Mouse (Mus musculus) MEL (cell line): Measurements from ENCODE around the gene Fosb. TPM values are rescaled to one million over a fixed set of nuclear protein-coding genes. Genes with fewer than 3 reads are reported as not detected.

Source experiments
- DNase-seq: peaks from one replicate; pipeline ENCODE4 v3.0.0; 2011; ENCODE audit warnings: low read depth, low spot score
- H3K27ac ChIP-seq: 2 replicates; pipeline ENCODE4 v1.5.1; 2012; ENCODE audit warnings: low read depth, mild to moderate bottlenecking, control low read depth, low read length, moderate library complexity; ENCODE audit not compliant: control insufficient read depth
- H3K27me3 ChIP-seq, 2 experiments: fragments of 150-350 bp in 1 of 2; sonication (generic) in 1 of 2; 2 replicates each; pipeline ENCODE4 v1.6.1; 2012; ENCODE audit warnings: low read length in 2 of 2, mild to moderate bottlenecking in 2 of 2, improper control_type of control experiment in 1 of 2, moderate library complexity in 1 of 2; ENCODE audit not compliant: insufficient read depth in 2 of 2, control insufficient read depth in 1 of 2
- H3K36me3 ChIP-seq, 2 experiments: 2 replicates each; pipeline ENCODE4 v1.6.1; 2012 to 2014; ENCODE audit warnings: low read length in 2 of 2, improper control_type of control experiment in 1 of 2, inconsistent platforms in 1 of 2, mild to moderate bottlenecking in 1 of 2; ENCODE audit not compliant: insufficient read depth in 2 of 2, control insufficient read depth in 1 of 2
- H3K4me1 ChIP-seq, 2 experiments: fragments of 150-350 bp in 1 of 2; sonication (generic) in 1 of 2; 2 replicates each; pipeline ENCODE4 v1.6.1; 2012; ENCODE audit warnings: low read length in 2 of 2, improper control_type of control experiment in 1 of 2, mild to moderate bottlenecking in 1 of 2; ENCODE audit not compliant: insufficient read depth in 2 of 2, control insufficient read depth in 1 of 2
- H3K4me3 ChIP-seq, 2 experiments: fragments of 150-350 bp in 1 of 2; sonication (generic) in 1 of 2; 2 replicates each; pipeline ENCODE4 v1.5.1; 2012; ENCODE audit warnings: low read depth in 2 of 2, low read length in 2 of 2, mild to moderate bottlenecking in 2 of 2, moderate library complexity in 2 of 2, control low read depth in 1 of 2, improper control_type of control experiment in 1 of 2; ENCODE audit not compliant: control insufficient read depth in 1 of 2, insufficient read depth in 1 of 2
- H3K79me2 ChIP-seq: 2 replicates; pipeline ENCODE4 v1.6.1; 2012; ENCODE audit warnings: mild to moderate bottlenecking, low read length, moderate library complexity; ENCODE audit not compliant: control insufficient read depth, poor library complexity, insufficient read depth
- H3K9ac ChIP-seq: 2 replicates; pipeline ENCODE4 v1.6.1; 2012; ENCODE audit warnings: low read depth, mild to moderate bottlenecking, control low read depth, low read length, moderate library complexity; ENCODE audit not compliant: control insufficient read depth, poor library complexity, severe bottlenecking
- H3K9me3 ChIP-seq: fragments of 150-350 bp; sonication (generic); replicated peaks from 2 replicates; pipeline ENCODE4 v1.6.1; 2012; ENCODE audit warnings: mild to moderate bottlenecking, low read length, improper control_type of control experiment, moderate library complexity; ENCODE audit not compliant: insufficient read depth
- CHD1 ChIP-seq: IDR thresholded peaks from 2 replicates; pipeline ENCODE4 v1.6.1; 2012; ENCODE audit warnings: low read depth, mild to moderate bottlenecking, inconsistent platforms, low read length, improper control_type of control experiment
- CHD2 ChIP-seq: IDR thresholded peaks from 2 replicates; pipeline ENCODE4 v1.6.1; 2011; ENCODE audit warnings: low read length, improper control_type of control experiment
- CTCF ChIP-seq, 3 experiments: IDR thresholded peaks in 2 of 3; conservative IDR thresholded peaks in 1 of 3; 2 replicates each; pipeline ENCODE4 v1.5.1; 2011 to 2012; ENCODE audit warnings: low read length in 3 of 3, low read depth in 2 of 3, mild to moderate bottlenecking in 2 of 3, improper control_type of control experiment in 1 of 3, inconsistent platforms in 1 of 3, mixed read lengths in 1 of 3, moderate library complexity in 1 of 3; ENCODE audit not compliant: control insufficient read depth in 1 of 3, insufficient read depth in 1 of 3, poor library complexity in 1 of 3, severe bottlenecking in 1 of 3
- ELF1 ChIP-seq: IDR thresholded peaks from 2 replicates; pipeline ENCODE4 v1.6.1; 2014; ENCODE audit warnings: low read depth, mild to moderate bottlenecking, inconsistent platforms, low read length, improper control_type of control experiment, moderate library complexity
- EP300 ChIP-seq, 2 experiments: IDR thresholded peaks; 2 replicates each; pipeline ENCODE4 v1.6.1; 2011; ENCODE audit warnings: improper control_type of control experiment in 2 of 2, low read length in 2 of 2, low read depth in 1 of 2, mild to moderate bottlenecking in 1 of 2
- ETS1 ChIP-seq: IDR thresholded peaks from 2 replicates; pipeline ENCODE4 v1.6.1; 2012; ENCODE audit warnings: low read depth, mild to moderate bottlenecking, inconsistent platforms, low read length, improper control_type of control experiment, moderate library complexity
- GABPA ChIP-seq: IDR thresholded peaks from 2 replicates; pipeline ENCODE4 v1.6.1; 2012; ENCODE audit warnings: low read depth, mild to moderate bottlenecking, inconsistent platforms, low read length, improper control_type of control experiment, moderate library complexity
- GATA1 ChIP-seq: IDR thresholded peaks from 2 replicates; pipeline ENCODE4 v1.6.1; 2011; ENCODE audit warnings: low read depth, low read length, improper control_type of control experiment
- HCFC1 ChIP-seq: IDR thresholded peaks from 2 replicates; pipeline ENCODE4 v1.6.1; 2012; ENCODE audit warnings: low read depth, mild to moderate bottlenecking, inconsistent platforms, low read length, improper control_type of control experiment, moderate library complexity
- KAT2A ChIP-seq: conservative IDR thresholded peaks from 2 replicates; pipeline ENCODE4 v1.6.1; 2012; ENCODE audit warnings: low read depth, low read length, improper control_type of control experiment, inconsistent platforms
- MAFK ChIP-seq: IDR thresholded peaks from 2 replicates; pipeline ENCODE4 v1.6.1; 2011; ENCODE audit warnings: low read depth, mild to moderate bottlenecking, low read length, improper control_type of control experiment, borderline replicate concordance
- MAZ ChIP-seq: IDR thresholded peaks from 2 replicates; pipeline ENCODE4 v1.6.1; 2012; ENCODE audit warnings: low read depth, mild to moderate bottlenecking, inconsistent platforms, low read length, improper control_type of control experiment
- MEF2A ChIP-seq: IDR thresholded peaks from 2 replicates; pipeline ENCODE4 v1.6.1; 2014; ENCODE audit warnings: low read depth, mild to moderate bottlenecking, inconsistent platforms, low read length, improper control_type of control experiment; ENCODE audit not compliant: poor library complexity, insufficient replicate concordance, severe bottlenecking; ENCODE audit errors: extremely low read depth
- MXI1 ChIP-seq: IDR thresholded peaks from 2 replicates; pipeline ENCODE4 v1.6.1; 2011; ENCODE audit warnings: mild to moderate bottlenecking, low read depth, low read length, improper control_type of control experiment
- MYB ChIP-seq: IDR thresholded peaks from 2 replicates; pipeline ENCODE4 v1.6.1; 2011; ENCODE audit warnings: mild to moderate bottlenecking, low read depth, low read length, improper control_type of control experiment
- NELFE ChIP-seq: IDR thresholded peaks from 2 replicates; pipeline ENCODE4 v1.6.1; 2011; ENCODE audit warnings: low read depth, low read length, improper control_type of control experiment
- NRF1 ChIP-seq: IDR thresholded peaks from 2 replicates; pipeline ENCODE4 v1.6.1; 2014; ENCODE audit warnings: low read depth, mild to moderate bottlenecking, inconsistent platforms, low read length, improper control_type of control experiment, moderate library complexity; ENCODE audit not compliant: poor library complexity, insufficient read depth, severe bottlenecking
- POLR2AphosphoS2 ChIP-seq: IDR thresholded peaks from 2 replicates; pipeline ENCODE4 v1.6.1; 2011; ENCODE audit warnings: low read length, improper control_type of control experiment
- POLR2AphosphoS5 ChIP-seq: IDR thresholded peaks from 2 replicates; pipeline ENCODE4 v1.6.1; 2012; ENCODE audit warnings: low read depth, borderline replicate concordance, mild to moderate bottlenecking, inconsistent platforms, low read length, moderate library complexity, mixed read lengths
- RAD21 ChIP-seq: IDR thresholded peaks from 2 replicates; pipeline ENCODE4 v1.6.1; 2011; ENCODE audit warnings: mild to moderate bottlenecking, low read depth, low read length, improper control_type of control experiment
- SMC3 ChIP-seq: IDR thresholded peaks from 2 replicates; pipeline ENCODE4 v1.6.1; 2011; ENCODE audit warnings: low read depth, low read length, improper control_type of control experiment
- TAL1 ChIP-seq: IDR thresholded peaks from 2 replicates; pipeline ENCODE4 v1.6.1; 2012; ENCODE audit warnings: mild to moderate bottlenecking, inconsistent platforms, low read length, moderate library complexity, mixed read lengths
- TBP ChIP-seq: IDR thresholded peaks from 2 replicates; pipeline ENCODE4 v1.8.0; 2011; ENCODE audit warnings: low read depth, low read length, improper control_type of control experiment
- TCF12 ChIP-seq: IDR thresholded peaks from 2 replicates; pipeline ENCODE4 v1.6.1; 2014; ENCODE audit warnings: low read depth, mild to moderate bottlenecking, inconsistent platforms, low read length, improper control_type of control experiment, moderate library complexity
- UBTF ChIP-seq: IDR thresholded peaks from 2 replicates; pipeline ENCODE4 v1.6.1; 2012; ENCODE audit warnings: low read depth, mild to moderate bottlenecking, inconsistent platforms, low read length, improper control_type of control experiment, moderate library complexity, borderline replicate concordance; ENCODE audit not compliant: insufficient read depth
- USF1 ChIP-seq: IDR thresholded peaks from 2 replicates; pipeline ENCODE4 v1.6.1; 2014; ENCODE audit warnings: low read depth, mild to moderate bottlenecking, inconsistent platforms, low read length, improper control_type of control experiment, moderate library complexity
- USF2 ChIP-seq, 2 experiments: IDR thresholded peaks; 2 replicates each; pipeline ENCODE4 v1.6.1; 2011 to 2012; ENCODE audit warnings: improper control_type of control experiment in 2 of 2, low read length in 2 of 2, borderline replicate concordance in 1 of 2, inconsistent platforms in 1 of 2, low read depth in 1 of 2, mild to moderate bottlenecking in 1 of 2; ENCODE audit not compliant: insufficient read depth in 1 of 2
- ZC3H11A ChIP-seq: IDR thresholded peaks from 2 replicates; pipeline ENCODE4 v1.6.1; 2012; ENCODE audit warnings: low read depth, mild to moderate bottlenecking, inconsistent platforms, low read length, improper control_type of control experiment
- ZKSCAN1 ChIP-seq: IDR thresholded peaks from 2 replicates; pipeline ENCODE4 v1.6.1; 2012; ENCODE audit warnings: low read depth, mild to moderate bottlenecking, inconsistent platforms, low read length, improper control_type of control experiment, moderate library complexity
- ZMIZ1 ChIP-seq: IDR thresholded peaks from 2 replicates; pipeline ENCODE4 v1.6.1; 2012; ENCODE audit warnings: low read depth, mild to moderate bottlenecking, inconsistent platforms, low read length, improper control_type of control experiment, moderate library complexity
- ZNF384 ChIP-seq: IDR thresholded peaks from 2 replicates; pipeline ENCODE4 v1.6.1; 2012; ENCODE audit warnings: low read depth, mild to moderate bottlenecking, inconsistent platforms, low read length, improper control_type of control experiment
- polyA plus RNA-seq, 2 experiments: library from polyadenylated mRNA; stranded (reverse) in 1 of 2; unstranded in 1 of 2; fragments of >175 nt in 1 of 2; fragments of >200 nt in 1 of 2; gene quantifications; 2 replicates each; pipeline versions ENCODE4 v1.2.1 to v1.2.4; 2012; ENCODE audit warnings: low replicate concordance in 2 of 2, low read depth in 1 of 2; ENCODE audit not compliant: insufficient read length in 2 of 2, insufficient read depth in 1 of 2, missing spikeins in 1 of 2
- total RNA-seq: library from RNA; depleted of rRNA; stranded (reverse); fragments of 300-350 nt; gene quantifications from 2 replicates; pipeline ENCODE4 v1.2.3, GENCODE M21; 2012

The Fosb gene
- total and polyA plus RNA-seq, 3 experiments = 0.04 to 0.49 TPM; not detected in 1

- peak; percentile 63 for DNase-seq
- TF ChIP-seq CHD2 (no peak), EP300 (IDR thresholded peaks at IDR 0.05; ENCODE audit: low read depth in 1 of 2, low read length in 2 of 2) (no peak), ZC3H11A (no peak), ZNF384 (no peak), USF2 (IDR thresholded peaks at IDR 0.05; ENCODE audit: borderline replicate concordance in 1 of 2, insufficient read depth in 1 of 2, low read depth in 1 of 2, low read length in 2 of 2) (no peak), MYB (no peak), ZKSCAN1 (no peak), USF1 (no peak), GABPA (no peak), ELF1 (0 out of 2 replicates have a peak, but pooled peaks have one; percentile 10), TCF12 (no peak), MXI1 (0 out of 2 replicates have a peak, but pooled peaks have one; percentile 15), POLR2AphosphoS2 (no peak), HCFC1 (0 out of 2 replicates have a peak, but pooled peaks have one; percentile 21), CHD1 (peak; percentile 46; the same call in 1 of the 2 replicates), SMC3 (no peak), NRF1 (no peak), UBTF (no peak), MEF2A (no peak), GATA1 (no peak), RAD21 (no peak), CTCF (IDR thresholded peaks at IDR 0.05 in 2 of 3, conservative IDR thresholded peaks at IDR 0.05 in 1 of 3; ENCODE audit: control insufficient read depth in 1 of 3, insufficient read depth in 1 of 3, low read depth in 2 of 3, low read length in 3 of 3, poor library complexity in 1 of 3, severe bottlenecking in 1 of 3) (no peak), TAL1 (no peak), NELFE (peak; percentile 32; the same call in 1 of the 2 replicates), TBP (no peak), ZMIZ1 (no peak), MAZ (peak; percentile 39; the same call in 1 of the 2 replicates), POLR2AphosphoS5 (no peak), ETS1 (0 out of 2 replicates have a peak, but pooled peaks have one; percentile 5), KAT2A (no peak), MAFK (no peak)
- Histone ChIP-seq H3K4me3 (peak overlapping the region; percentile 94 to 96), H3K79me2 (peaks cover 44% of the 10 kb centered on the region), H3K9me3 (no peaks in the 10 kb centered on the region), H3K36me3 (peaks cover 0 to 21% of the 10 kb centered on the region in 2 experiments; a peak in 2 of 4 replicates), H3K9ac (peak overlapping the region; percentile 89), H3K27me3 (no peaks in the 10 kb centered on the region), H3K27ac (peak overlapping the region; percentile 79), H3K4me1 (peaks cover 3 to 34% of the 10 kb centered on the region in 2 experiments; a peak in 3 of 4 replicates)
These were observed 40.0 kb downstream of the Fosb start for GRCm38 (mm10) chr7:19269721-19270441.
